Mouse (Mus musculus): ENCODE measurements around the gene Slc25a10. TPM values are rescaled to one million over a fixed set of nuclear protein-coding genes. Genes with fewer than 3 reads are reported as not detected.
A peak's percentile ranks its signal among the peaks of the same experiment; 100 is the strongest.

The Slc25a10 gene
- polyA plus RNA-seq, 1 experiment from 2014 or later, result 83.4 TPM

DNA sequence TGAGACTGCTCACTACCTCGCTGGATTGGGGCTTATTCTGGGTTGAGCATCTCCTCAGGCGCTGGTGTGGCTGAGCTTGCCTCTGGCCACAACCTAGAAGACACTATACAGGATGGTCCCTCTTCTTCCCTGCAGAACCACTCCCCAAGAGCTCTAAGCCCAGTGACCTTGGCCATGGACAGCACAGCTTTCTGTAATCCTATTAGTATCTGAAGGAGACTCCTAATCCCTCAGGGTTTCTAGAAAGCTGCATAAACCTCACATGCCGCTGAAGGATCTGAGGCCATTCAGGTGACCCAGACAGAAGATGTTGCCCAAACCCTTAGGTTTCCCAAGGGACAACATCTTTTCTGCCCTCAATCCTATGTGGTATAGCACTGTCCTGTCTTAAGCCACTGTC is 39.4 kb upstream of the Slc25a10 start:
- Histone ChIP-seq H3K36me3 (ENCODE audit: insufficient read depth, low read length) (0 out of 2 replicates have a peak, but pooled peaks cover 3% of the 10 kb centered on the region), H3K4me2 (replicated peaks; ENCODE audit: low read depth, low read length) (no peak overlapping the region), H3K27ac (ENCODE audit: low read length) (no peak overlapping the region), H3K4me1 (ENCODE audit: insufficient read depth, low read depth, low read length) (no peaks in the 10 kb centered on the region), H3K27me3 (replicated peaks; ENCODE audit: insufficient read depth, low read length) (no peaks in the 10 kb centered on the region), H3K9me3 (ENCODE audit: low read length) (no peaks in the 10 kb centered on the region), H3K9ac (replicated peaks; ENCODE audit: low read depth) (no peak overlapping the region), H3K4me3 (ENCODE audit: low read depth, low read length) (no peak overlapping the region)
- WGBS, result 72% methylated on average over 3 of the region's 3 CpGs
- TF ChIP-seq CTCF (IDR thresholded peaks at IDR 0.05) (no peak), EP300 (IDR thresholded peaks at IDR 0.05) (no peak)
- ATAC-seq (no peak), DNase-seq (ENCODE audit: low spot score) (no peak)

DNA sequence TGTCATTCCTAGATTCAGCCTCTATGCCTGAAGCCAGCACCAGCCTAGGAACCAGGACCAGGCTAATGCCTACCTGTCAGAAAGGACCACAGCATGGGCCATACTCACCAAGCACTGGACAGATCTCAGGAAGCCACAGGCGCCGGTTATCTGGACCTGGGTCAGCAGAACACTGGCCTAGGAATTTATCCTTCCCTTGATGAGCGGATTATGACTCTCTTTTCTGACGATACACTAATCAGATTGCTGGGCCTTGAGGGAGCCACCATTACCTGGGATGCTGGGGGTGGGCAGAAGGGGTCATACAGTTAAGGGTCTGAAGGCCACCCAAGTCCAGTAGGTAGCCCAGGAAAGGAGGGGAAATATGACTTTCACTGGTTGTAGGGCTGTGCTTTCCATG is 38.3 kb upstream of the Slc25a10 start, which contains the start of gene Pde6g:
Gene Pde6g (minus strand): TSS at position 195 of the 400 bp plus-strand sequence.
- DNase-seq (ENCODE audit: low spot score) (no peak), ATAC-seq (no peak)
- Histone ChIP-seq H3K4me3 (ENCODE audit: low read depth, low read length) (no peak within 1 kb of the TSS), H3K36me3 (ENCODE audit: insufficient read depth, low read length) (0 out of 2 replicates have a peak, but pooled peaks cover 3% of the 10 kb centered on the region), H3K27me3 (replicated peaks; ENCODE audit: insufficient read depth, low read length) (no peaks in the 10 kb centered on the region), H3K4me2 (replicated peaks; ENCODE audit: low read depth, low read length) (no peak within 1 kb of the TSS), H3K4me1 (ENCODE audit: insufficient read depth, low read depth, low read length) (no peaks in the 10 kb centered on the region), H3K9me3 (ENCODE audit: low read length) (no peaks in the 10 kb centered on the region), H3K27ac (ENCODE audit: low read length) (no peak within 1 kb of the TSS), H3K9ac (replicated peaks; ENCODE audit: low read depth) (no peak within 1 kb of the TSS)
- TF ChIP-seq EP300 (IDR thresholded peaks at IDR 0.05) (no peak), CTCF (IDR thresholded peaks at IDR 0.05) (no peak)
- WGBS, result 87% methylated on average over 4 of the region's 4 CpGs

DNA sequence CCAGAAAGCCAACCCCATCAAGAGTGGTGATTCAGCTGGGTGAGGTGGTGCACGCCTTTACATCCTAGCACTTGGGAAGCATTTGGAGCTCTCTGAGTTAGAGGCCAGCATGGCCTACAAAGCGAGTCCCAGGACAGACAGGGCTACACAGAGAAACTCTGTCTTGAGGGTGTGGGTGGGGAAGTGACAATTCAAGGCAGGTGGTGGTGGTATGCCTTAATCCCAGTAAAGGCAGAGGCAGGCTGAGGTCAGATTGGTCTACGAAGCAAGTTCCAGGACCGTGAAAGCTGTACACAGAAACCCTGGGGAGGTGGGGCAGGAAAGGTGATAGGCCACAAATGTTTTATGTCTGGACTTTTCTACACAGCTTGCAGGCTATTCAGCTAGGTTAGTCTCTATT is 36.7 kb upstream of the Slc25a10 start:
- TF ChIP-seq CTCF (IDR thresholded peaks at IDR 0.05), result no peak
- no peak for TF ChIP-seq EP300 (IDR thresholded peaks at IDR 0.05)
- Histone ChIP-seq H3K4me1 (ENCODE audit: insufficient read depth, low read depth, low read length) (peaks cover 5% of the 10 kb centered on the region; the same call in 1 of the 2 replicates), H3K36me3 (ENCODE audit: insufficient read depth, low read length) (0 out of 2 replicates have a peak, but pooled peaks cover 3% of the 10 kb centered on the region), H3K9me3 (ENCODE audit: low read length) (no peaks in the 10 kb centered on the region), H3K27ac (ENCODE audit: low read length) (no peak overlapping the region), H3K4me2 (replicated peaks; ENCODE audit: low read depth, low read length) (no peak overlapping the region), H3K27me3 (replicated peaks; ENCODE audit: insufficient read depth, low read length) (no peaks in the 10 kb centered on the region), H3K9ac (replicated peaks; ENCODE audit: low read depth) (no peak overlapping the region), H3K4me3 (ENCODE audit: low read depth, low read length) (no peak overlapping the region)
- no peak for DNase-seq (ENCODE audit: low spot score)
- no peak for ATAC-seq
- 90% methylated on average over 4 of the region's 4 CpGs for WGBS

DNA sequence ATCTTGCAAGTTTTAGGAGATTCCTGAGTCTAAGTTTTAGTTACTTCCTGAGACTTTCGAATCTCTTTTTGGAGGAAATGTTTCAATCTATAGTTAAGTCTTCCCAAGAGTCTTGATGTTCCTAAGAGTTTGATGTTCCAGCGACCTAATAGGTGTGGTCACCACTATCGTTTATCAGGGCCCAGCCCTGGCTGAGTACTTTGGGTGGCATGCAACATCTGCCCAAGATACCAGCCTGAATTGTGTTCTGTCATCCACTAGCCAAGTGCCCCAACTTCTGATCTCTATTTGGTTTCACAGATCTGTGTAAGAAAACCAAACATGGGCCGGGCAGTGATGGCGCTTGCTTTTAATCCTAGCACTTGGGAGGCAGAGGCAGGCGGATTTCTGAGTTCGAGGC is 36.2 kb upstream of the Slc25a10 start:
- ATAC-seq, result no peak
- Histone ChIP-seq H3K4me1 (ENCODE audit: insufficient read depth, low read depth, low read length) (peaks cover 5% of the 10 kb centered on the region; the same call in 1 of the 2 replicates), H3K4me2 (replicated peaks; ENCODE audit: low read depth, low read length) (no peak overlapping the region), H3K27ac (ENCODE audit: low read length) (no peak overlapping the region), H3K4me3 (ENCODE audit: low read depth, low read length) (no peak overlapping the region), H3K27me3 (replicated peaks; ENCODE audit: insufficient read depth, low read length) (no peaks in the 10 kb centered on the region), H3K9ac (replicated peaks; ENCODE audit: low read depth) (no peak overlapping the region), H3K36me3 (ENCODE audit: insufficient read depth, low read length) (0 out of 2 replicates have a peak, but pooled peaks cover 3% of the 10 kb centered on the region), H3K9me3 (ENCODE audit: low read length) (no peaks in the 10 kb centered on the region)
- TF ChIP-seq EP300 (IDR thresholded peaks at IDR 0.05) (no peak), CTCF (IDR thresholded peaks at IDR 0.05) (no peak)
- DNase-seq (ENCODE audit: low spot score), result no peak
- WGBS, result 94% methylated on average over 7 of the region's 7 CpGs

DNA sequence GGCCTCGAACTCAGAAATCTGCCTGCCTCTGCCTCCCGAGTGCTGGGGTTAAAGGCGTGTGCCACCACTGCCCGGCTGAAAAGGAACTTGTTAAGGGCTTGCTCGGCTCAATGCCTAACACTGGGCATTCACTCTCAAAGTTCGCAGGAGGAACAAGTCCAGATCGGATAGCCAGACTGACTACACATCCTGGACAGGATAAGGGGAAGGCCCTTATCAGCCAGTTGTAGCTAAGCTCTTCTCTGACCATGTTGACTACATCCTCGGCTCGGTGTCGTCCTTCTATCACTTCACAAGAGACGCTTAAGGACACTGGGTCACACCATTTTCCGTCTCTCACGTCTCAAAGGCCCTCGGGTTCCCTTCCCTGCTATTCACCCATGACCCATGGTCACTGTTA is 34.3 kb upstream of the Slc25a10 start:
- peak overlapping the region; percentile 84 for H3K9ac ChIP-seq (replicated peaks; ENCODE audit: low read depth)
- TF ChIP-seq CTCF (IDR thresholded peaks at IDR 0.05), result no peak
- TF ChIP-seq EP300 (IDR thresholded peaks at IDR 0.05), result no peak
- DNase-seq (ENCODE audit: low spot score) (no peak), ATAC-seq (no peak; the same call in 1 of the 2 replicates)
- H3K27ac ChIP-seq (ENCODE audit: low read length), result peak overlapping the region; percentile 77
- peak overlapping the region; percentile 89 for H3K4me2 ChIP-seq (replicated peaks; ENCODE audit: low read depth, low read length)
- WGBS, result 15% methylated on average over 14 of the region's 14 CpGs
- H3K4me1 ChIP-seq (ENCODE audit: insufficient read depth, low read depth, low read length), result peaks cover 5% of the 10 kb centered on the region; the same call in 1 of the 2 replicates
- peaks cover 3% of the 10 kb centered on the region; the same call in 1 of the 2 replicates for H3K36me3 ChIP-seq (ENCODE audit: insufficient read depth, low read length)
- peak overlapping the region; percentile 88 for H3K4me3 ChIP-seq (ENCODE audit: low read depth, low read length)
- H3K27me3 ChIP-seq (replicated peaks; ENCODE audit: insufficient read depth, low read length), result no peaks in the 10 kb centered on the region
- no peaks in the 10 kb centered on the region for H3K9me3 ChIP-seq (ENCODE audit: low read length)

DNA sequence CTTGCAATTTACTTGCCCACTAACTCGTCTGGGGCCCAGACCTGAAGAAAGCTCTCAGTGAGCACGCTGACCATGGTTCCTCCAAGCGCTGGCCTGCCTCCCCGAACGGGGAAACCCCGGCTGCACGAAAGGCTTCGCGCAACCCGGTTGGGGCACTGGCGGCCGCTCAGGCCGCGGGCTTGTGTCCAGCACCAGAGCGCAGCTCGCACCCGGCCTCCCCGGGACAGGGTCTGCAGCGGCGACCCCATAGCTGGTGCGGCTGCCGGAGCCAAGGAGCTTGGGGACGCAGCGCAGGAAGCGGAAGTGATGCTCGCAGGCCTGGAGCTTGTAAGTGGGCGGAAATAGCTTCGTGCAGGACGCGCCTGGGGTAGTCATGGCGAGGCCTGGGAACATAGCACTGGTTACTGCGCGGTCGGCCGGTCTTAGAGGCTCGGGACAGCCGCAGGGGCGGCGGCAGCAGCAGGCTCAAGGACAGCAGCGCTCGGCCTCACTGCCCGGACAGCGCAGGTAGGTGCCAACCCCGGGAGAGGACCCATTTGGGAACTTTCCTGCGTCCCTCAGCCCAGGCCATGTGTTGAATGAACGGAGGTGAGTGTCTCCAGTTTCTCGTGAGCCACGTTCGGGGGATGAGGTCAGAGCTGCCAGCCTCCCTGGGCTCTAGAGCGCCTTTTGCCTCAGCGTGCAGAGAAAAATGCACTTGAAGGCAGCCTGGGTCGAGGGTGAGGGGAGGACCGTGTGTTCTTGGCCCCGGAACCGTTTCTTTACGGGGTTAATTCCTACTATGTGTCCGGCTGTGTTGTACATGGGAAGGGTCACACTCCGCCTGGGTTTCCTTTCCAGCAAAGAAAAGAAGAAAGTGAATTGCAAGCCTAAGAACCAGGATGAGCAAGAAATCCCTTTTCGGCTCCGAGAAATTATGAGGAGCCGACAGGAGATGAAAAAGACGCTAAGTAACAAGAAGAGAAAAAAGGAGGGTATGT is 33.6 kb upstream of the Slc25a10 start, which contains the start of the genes Oxld1 and Ccdc137:
Gene Oxld1 (minus strand): TSS at position 297 of the 980 bp plus-strand sequence.
Gene Ccdc137 (plus strand): TSS at position 344 of the 980 bp plus-strand sequence.
- Histone ChIP-seq H3K36me3 (ENCODE audit: insufficient read depth, low read length) (peaks cover 3% of the 10 kb centered on the region; the same call in 1 of the 2 replicates), H3K4me3 (ENCODE audit: low read depth, low read length) (peak within 1 kb of the TSS; percentile 88), H3K27ac (ENCODE audit: low read length) (peak within 1 kb of the TSS; percentile 77), H3K9ac (replicated peaks; ENCODE audit: low read depth) (peak within 1 kb of the TSS; percentile 84), H3K27me3 (replicated peaks; ENCODE audit: insufficient read depth, low read length) (no peaks in the 10 kb centered on the region), H3K4me2 (replicated peaks; ENCODE audit: low read depth, low read length) (peak within 1 kb of the TSS; percentile 89), H3K9me3 (ENCODE audit: low read length) (no peaks in the 10 kb centered on the region), H3K4me1 (ENCODE audit: insufficient read depth, low read depth, low read length) (peaks cover 5% of the 10 kb centered on the region; the same call in 1 of the 2 replicates)
- WGBS, result 4% methylated on average over 62 of the region's 62 CpGs
- DNase-seq (ENCODE audit: low spot score), result peak; percentile 94
- TF ChIP-seq CTCF (IDR thresholded peaks at IDR 0.05) (no peak), EP300 (IDR thresholded peaks at IDR 0.05) (no peak)
- peak; percentile 96 for ATAC-seq

All from lung, postnatal 0 days (tissue).